Mouse (Mus musculus) Patski (cell line): ENCODE results near the gene Upk1b. TPM values are rescaled to one million over a fixed set of nuclear protein-coding genes. Genes with fewer than 3 reads are reported as not detected.

Experiments
- ATAC-seq: fragments of 100-300 bp; one replicate; pipeline ENCODE4 v1.8.0; 2021
- CTCF ChIA-PET: fragments of 350-600 bp; sonication (Branson Sonifier 250); formaldehyde crosslinking; loops from one replicate; lab custom pipeline; 2022; ENCODE audit warnings: inconsistent platforms; lab: Charles Lee
- POLR2A ChIA-PET: fragments of 350-600 bp; sonication (Branson Sonifier 250); formaldehyde crosslinking; loops from one replicate; lab custom pipeline; 2022; ENCODE audit warnings: antibody characterized with exemption, inconsistent platforms; lab: Charles Lee
- DNase-seq: peaks from one replicate; pipeline ENCODE4 v3.0.0-alpha.2; 2011; ENCODE audit warnings: low read depth, low spot score
- H3K27me3 ChIP-seq: fragments of 371-371 bp; one replicate; pipeline ENCODE4 v1.5.1; 2021
- CTCF ChIP-seq: fragments of 100-300 bp; IDR thresholded peaks from one replicate; pipeline ENCODE4 v1.5.1; 2021
- in situ Hi-C: fragments of 300-500 bp; cut with MboI; formaldehyde crosslinking; loops from 3 replicates; pipeline ENCODE4 v1.11.1; 2018; ENCODE audit warnings: low pct_unique_long_range_greater_than_20kb, mixed read lengths
- polyA plus RNA-seq: library from polyadenylated mRNA; unstranded; gene quantifications from one replicate; pipeline ENCODE4 v1.2.3, GENCODE M21; 2021

Gene Upk1b
- polyA plus RNA-seq, 1 experiment from 2014 or later, result not detected

DNA sequence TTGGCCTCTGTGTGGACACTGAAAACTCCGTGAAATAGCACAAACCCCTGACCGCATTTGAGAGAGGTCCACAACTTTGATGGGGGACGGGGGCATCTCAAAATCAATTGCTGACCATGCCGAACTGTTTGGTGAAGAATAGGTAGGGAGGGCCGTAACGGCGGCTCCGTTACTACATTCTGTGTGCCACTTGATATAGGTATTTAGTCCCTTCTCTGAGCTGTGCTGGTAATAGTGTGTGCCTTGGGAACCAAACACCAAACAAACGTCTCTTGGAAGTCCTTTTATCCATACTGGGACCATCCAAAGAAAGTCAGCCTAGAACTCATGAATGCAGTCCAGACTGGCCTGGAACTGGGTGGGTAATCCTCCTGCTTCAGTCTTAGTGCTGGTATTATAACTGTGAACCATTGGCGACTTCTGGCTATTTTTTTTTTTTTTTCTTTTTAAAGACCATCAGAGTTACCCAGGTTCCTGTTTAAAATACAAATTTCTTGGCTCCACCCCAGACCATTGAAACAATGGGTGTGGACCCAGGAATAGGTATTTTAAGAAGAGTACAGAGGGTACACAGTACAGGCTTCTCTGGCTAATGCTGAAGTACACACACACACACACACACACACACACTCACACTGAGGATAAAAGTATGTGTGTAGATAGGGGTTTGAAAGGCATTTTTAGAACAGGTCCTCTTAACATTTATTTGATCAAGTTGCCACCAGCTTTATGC lies 56.0 kb downstream of the Upk1b start:
- peaks cover 10% of the 10 kb centered on the region for H3K27me3 ChIP-seq
- no peak for TF ChIP-seq CTCF
- DNase-seq (no peak), ATAC-seq (no peak)
- ChIA-PET POLR2A (no interaction called here), CTCF (interaction anchor here (0.8 kb wide), 1 partner anchor 12 kb away, joined by 3 read pairs; no protein-coding TSS in a partner anchor)
- in situ Hi-C loops, result no loop called here

DNA sequence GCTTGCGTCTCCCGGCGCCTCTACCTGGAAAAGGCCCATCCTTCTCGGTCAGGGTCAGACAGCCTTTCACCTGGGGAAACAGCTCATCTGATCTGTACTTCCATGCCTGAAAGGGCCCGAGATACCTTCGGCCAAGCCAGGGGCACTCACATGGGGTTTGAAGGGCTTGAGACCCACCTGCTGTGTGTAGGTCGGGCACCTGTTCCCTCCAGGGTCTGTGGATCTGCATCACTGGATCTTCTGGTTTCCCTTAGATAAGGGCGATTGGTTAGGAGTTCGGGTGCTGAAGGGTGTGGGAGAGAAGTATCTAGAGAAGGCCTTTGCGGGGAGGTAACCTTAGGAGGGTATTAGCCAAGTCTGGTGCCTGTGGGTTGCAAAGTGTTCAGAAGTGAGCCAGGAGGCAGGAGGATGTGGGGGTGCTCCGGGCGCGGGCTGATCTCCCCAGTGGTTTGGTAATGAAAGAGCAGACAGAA lies 57.4 kb downstream of the Upk1b start:
- peak; percentile 70 for ATAC-seq
- peak; percentile 17 for DNase-seq
- in situ Hi-C loops, result no loop called here
- peaks cover 11% of the 10 kb centered on the region for H3K27me3 ChIP-seq
- ChIA-PET CTCF (interaction anchor here (1.1 kb wide), 1 partner anchor 21 kb away, joined by 3 read pairs; no protein-coding TSS in a partner anchor), POLR2A (no interaction called here)
- TF ChIP-seq CTCF, result no peak

DNA sequence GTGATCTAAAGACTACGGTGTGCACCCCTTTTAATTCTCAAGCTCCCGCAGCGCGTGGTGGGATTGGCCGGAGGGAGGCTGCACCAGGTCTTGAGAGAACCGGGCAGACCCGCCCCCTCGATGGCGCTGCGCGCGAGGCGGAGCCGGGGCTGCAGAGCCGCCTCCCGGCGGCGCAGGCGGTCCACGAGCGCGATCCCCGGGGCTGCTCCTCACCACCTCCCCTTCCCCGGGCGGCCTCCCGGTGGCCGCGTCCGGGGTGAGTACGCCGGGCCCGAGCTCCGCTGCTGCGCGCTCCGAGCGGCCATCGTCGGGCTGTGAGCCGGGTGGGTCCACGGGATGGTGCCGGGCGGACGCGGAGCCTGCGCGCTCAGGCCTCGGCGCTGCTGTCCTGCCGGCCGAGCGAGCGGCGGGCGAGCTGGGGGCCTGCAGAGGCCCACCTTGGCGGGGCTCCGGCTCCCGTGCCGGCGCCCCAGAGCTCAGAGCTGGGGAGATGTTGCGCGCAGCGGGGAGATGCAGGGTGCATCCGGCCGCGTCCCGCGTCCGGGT lies 57.9 kb downstream of the Upk1b start, which contains the start of gene B4galt4:
Gene B4galt4 (plus strand): TSS at position 152 of the 546 bp plus-strand sequence.
- CTCF ChIA-PET, result interaction anchor here (1.1 kb wide), 1 partner anchor 21 kb away, joined by 3 read pairs; no protein-coding TSS in a partner anchor
- in situ Hi-C loops, result no loop called here
- peak; percentile 28 for TF ChIP-seq CTCF
- POLR2A ChIA-PET, result no interaction called here
- ATAC-seq, result peak; percentile 94
- no peak for DNase-seq
- peaks cover 11% of the 10 kb centered on the region for H3K27me3 ChIP-seq

DNA sequence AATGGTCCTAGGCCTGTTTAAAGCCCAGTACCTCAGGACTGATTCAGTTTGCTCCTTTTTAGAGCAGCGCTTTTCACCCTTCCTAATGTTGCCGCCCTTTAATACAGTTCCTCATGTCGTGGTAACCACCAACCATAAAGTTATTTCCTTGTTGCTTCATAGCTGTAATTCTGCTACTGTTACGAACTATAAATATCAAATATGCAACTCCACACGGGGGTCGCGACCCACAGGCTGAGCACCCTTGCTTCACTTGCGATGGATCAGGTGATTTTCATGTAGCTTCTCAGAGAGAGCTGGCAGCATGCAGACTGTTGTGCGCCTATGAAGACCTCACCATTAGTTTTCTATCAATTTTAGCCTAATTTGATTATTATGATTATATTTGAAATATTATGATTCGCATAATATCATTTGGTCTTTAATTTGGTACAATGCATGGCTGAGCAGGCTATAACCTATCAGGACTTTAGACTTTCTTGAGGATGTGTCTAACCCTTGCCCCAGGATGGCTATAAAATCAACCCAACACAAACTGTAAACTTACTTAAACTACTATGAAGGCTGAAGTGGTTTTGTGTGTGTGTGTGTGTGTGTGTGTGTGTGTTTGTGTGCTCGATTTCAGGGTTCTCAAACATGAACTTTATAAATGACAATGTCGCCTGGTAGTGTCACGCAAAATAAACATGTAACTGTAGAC lies 58.8 kb downstream of the Upk1b start:
- no peak for ATAC-seq

DNA sequence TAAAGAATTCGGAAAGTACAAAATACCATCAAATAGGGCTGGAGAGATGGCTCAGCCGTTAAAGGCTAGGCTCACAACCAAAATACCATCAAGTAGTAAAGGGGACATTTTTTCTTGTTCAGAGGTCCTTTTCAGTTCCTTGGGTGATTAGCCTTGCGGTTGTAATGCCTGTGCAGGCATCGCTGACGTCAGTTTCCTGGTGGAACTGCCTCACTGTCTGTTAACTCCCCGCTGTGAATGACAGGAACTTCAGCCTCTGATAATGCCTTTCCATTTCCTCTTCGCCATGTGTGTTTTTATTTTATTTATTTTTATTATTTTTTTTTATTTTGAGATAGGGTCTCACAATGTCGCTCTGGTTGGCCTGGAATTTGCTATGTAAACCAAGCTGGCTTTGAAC lies 69.2 kb downstream of the Upk1b start:
- ATAC-seq, result no peak

More for the DNA sequence above, 58.8 kb downstream of the Upk1b start:
- no peak for DNase-seq
- in situ Hi-C loops, result no loop called here
- peaks cover 11% of the 10 kb centered on the region for H3K27me3 ChIP-seq
- ChIA-PET CTCF (interaction anchor here (1.1 kb wide), 1 partner anchor 22 kb away, joined by 3 read pairs; no protein-coding TSS in a partner anchor), POLR2A (no interaction called here)
- no peak for TF ChIP-seq CTCF

DNA sequence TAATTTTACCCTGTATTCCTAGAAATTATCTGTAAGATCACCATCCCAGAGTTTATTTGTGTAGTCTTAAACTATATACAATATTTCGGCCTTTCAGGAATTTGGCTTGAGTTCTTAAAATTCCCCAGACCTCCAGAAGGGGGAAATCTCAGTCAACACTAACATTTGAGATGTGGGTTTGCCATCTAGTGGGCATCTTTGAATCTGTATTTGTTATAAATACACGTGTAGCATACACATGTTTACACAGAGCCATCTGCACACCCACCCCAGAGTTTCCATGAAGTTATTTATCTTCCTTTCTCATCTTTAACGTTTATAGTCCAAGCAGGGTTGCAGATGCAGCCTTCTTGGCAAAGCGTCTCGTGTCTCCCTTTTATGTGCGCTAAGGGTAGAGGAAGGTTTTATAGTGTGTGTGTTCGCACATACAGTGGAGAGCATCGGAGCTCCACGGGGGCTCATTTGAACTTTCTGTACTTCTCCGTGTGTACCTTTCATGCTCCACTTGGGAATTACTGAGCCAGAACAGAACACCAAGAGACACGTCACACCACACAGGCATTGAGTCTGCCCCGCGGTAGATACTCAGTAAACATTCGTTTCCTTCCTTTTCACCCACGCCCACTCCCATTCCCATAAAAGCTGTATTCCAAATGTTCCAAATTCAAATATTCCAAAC lies 70.4 kb downstream of the Upk1b start:
- H3K27me3 ChIP-seq, result peaks cover 25% of the 10 kb centered on the region
- ChIA-PET CTCF (interaction anchor here (0.9 to 2.2 kb wide), 4 partner anchors 23 to 98 kb away, joined by 3 to 10 read pairs (median 3); no protein-coding TSS in a partner anchor), POLR2A (no interaction called here)
- ATAC-seq, result peak; percentile 54
- in situ Hi-C loops, result loop anchor here (10.0 kb wide), 2 partner anchors 105 to 185 kb away; no protein-coding TSS in a partner anchor
- peak; percentile 71 for TF ChIP-seq CTCF
- DNase-seq, result no peak

More for the DNA sequence above, 69.2 kb downstream of the Upk1b start:
- ChIA-PET POLR2A (no interaction called here), CTCF (no interaction called here)
- peaks cover 30% of the 10 kb centered on the region for H3K27me3 ChIP-seq
- no peak for TF ChIP-seq CTCF
- in situ Hi-C loops, result no loop called here
- DNase-seq, result no peak

- ChIA-PET POLR2A (no interaction called here), CTCF (interaction anchor here (0.9 to 2.2 kb wide), 4 partner anchors 22 to 98 kb away, joined by 3 to 10 read pairs (median 3); no protein-coding TSS in a partner anchor)
- H3K27me3 ChIP-seq, result peaks cover 30% of the 10 kb centered on the region
- no peak for TF ChIP-seq CTCF
- DNase-seq (no peak), ATAC-seq (no peak)
- in situ Hi-C loops, result loop anchor here (10.0 kb wide), 2 partner anchors 104 to 184 kb away; no protein-coding TSS in a partner anchor
Observed at GRCm38 (mm10) chr16:38729139-38729538, 71.0 kb downstream of the Upk1b start.

GRCm38 (mm10) chr16:38728576-38729132 lies 71.5 kb downstream of the Upk1b start:
- no peak for TF ChIP-seq CTCF
- no peak for DNase-seq
- no peak for ATAC-seq
- H3K27me3 ChIP-seq, result peaks cover 33% of the 10 kb centered on the region
- POLR2A ChIA-PET, result no interaction called here
- in situ Hi-C loops, result loop anchor here (10.0 kb wide), 2 partner anchors 104 to 184 kb away; no protein-coding TSS in a partner anchor
- CTCF ChIA-PET, result interaction anchor here (0.9 to 2.2 kb wide), 3 partner anchors 22 to 97 kb away, joined by 3 to 10 read pairs (median 3); no protein-coding TSS in a partner anchor

- peaks cover 9% of the 10 kb centered on the region for H3K27me3 ChIP-seq
- ATAC-seq, result no peak
- TF ChIP-seq CTCF, result no peak
- DNase-seq, result no peak
- in situ Hi-C loops, result loop anchor here (10.0 kb wide), 2 partner anchors 100 to 180 kb away; no protein-coding TSS in a partner anchor
- CTCF ChIA-PET, result no interaction called here
- POLR2A ChIA-PET, result no interaction called here
Observed at GRCm38 (mm10) chr16:38724974-38725373, 75.2 kb downstream of the Upk1b start.
